Mouse (Mus musculus) frontal cortex, adult (tissue): ENCODE results near the gene Lgals8.
"Not testable (repeated sequence)": the region's sequence is repeated elsewhere in the genome, so short reads cannot be mapped to it uniquely, and the experiment has no call there.

Experiments
- ATAC-seq: cut with Nextera tagmentation; 2 replicates; pipeline ENCODE4 v1.9.2; 2017; ENCODE audit warnings: mild to moderate bottlenecking, moderate library complexity, mixed read lengths; ENCODE audit not compliant: low TSS enrichment

Lgals8 gene

DNA sequence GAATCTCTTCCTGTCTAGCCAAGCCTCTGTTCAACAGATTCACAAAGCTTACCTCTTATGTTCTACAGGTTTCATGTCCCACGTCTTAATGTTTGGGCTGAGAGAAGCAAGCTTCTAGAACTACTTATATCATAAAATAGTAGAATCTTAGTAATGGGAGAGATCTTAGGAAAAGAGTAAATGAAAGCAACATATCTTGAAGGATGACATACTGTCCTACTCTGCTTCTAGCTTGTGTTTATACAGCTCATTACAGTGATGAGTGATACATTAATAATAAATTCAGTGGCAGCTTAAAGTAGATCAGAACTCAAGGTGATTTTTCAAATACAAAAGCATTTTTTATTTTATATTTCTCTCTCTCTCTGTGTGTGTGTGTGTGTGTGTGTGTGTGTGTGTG is at the start of gene Lgals8:
Gene Lgals8 (minus strand): TSS at position 101 of the 400 bp plus-strand sequence.
- no peak for ATAC-seq

DNA sequence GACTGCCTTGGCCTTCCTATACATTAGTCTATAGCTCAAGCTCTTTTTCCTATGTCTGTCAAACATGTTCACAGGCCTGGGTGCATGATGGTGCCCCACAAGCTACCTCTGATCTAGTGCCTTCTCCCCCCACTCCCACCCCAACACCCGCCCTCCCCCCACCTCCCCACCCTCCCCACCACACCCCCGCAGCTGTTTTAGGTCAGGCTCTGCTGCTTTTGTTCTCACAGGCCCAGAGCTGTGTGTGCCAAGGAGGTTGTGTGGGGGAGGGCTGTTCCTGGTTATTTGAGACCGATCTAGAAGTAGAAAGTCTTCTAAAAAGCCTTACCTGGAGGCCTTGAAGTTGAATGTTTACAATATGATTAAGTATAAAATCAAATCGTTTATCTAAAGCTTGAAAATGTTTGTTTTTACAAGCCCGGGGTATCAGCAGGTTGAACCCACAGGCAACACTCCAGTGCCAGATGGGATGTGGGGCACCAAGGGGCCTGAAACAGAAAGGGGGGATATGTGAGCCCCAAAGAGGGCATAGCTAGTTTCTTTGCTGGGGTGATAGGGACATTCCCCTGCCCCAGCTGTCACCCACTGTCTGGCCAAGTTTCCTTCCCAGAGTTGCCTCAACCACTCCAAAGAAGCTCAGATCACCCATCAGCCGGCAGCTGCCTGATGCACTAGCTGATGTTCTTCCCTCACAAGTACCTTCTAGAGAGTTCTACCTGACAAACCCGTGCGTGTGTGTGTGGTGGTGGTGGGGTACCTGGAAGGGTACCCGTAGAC is 46.6 kb upstream of the Lgals8 start:
- no peak for ATAC-seq

DNA sequence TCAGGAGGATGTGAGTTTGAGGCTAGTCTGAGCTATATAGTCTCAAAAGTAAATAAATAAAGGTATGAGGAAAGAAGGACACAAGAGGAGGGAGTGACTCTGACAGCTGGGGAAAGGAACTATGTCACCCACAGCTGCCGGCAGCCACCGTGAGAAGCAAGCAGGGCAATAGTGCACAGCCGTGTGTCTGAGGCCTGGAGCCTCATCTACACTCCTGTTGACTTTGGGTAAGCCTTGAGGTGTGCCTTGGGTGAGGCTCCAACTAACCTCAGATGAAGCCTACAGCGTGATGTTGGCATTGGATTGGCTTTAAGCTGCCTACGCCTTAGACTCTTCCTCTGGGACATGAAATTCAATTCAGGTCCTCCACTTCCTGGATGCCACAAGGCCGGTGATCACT is 45.3 kb upstream of the Lgals8 start:
- no peak for ATAC-seq

DNA sequence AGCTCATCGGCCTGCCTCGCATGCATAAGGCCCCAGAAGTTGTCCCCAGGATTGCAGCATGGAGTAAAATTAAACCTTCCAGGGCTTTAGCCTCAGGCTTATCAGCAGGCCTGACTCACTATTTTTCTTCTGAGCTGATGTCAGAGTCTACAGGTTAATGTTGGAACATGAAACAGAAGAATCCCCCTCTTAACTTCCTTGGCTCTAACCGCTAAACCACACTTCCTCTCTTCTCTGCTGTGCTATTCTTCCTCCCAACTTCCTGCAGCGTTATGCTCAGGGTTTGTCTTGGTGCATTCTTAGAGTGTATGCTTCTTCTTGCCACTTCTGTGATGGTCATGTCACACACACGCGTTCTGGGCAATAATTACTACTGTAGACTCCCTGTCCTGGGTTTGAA is 42.7 kb upstream of the Lgals8 start:
- no peak for ATAC-seq

DNA sequence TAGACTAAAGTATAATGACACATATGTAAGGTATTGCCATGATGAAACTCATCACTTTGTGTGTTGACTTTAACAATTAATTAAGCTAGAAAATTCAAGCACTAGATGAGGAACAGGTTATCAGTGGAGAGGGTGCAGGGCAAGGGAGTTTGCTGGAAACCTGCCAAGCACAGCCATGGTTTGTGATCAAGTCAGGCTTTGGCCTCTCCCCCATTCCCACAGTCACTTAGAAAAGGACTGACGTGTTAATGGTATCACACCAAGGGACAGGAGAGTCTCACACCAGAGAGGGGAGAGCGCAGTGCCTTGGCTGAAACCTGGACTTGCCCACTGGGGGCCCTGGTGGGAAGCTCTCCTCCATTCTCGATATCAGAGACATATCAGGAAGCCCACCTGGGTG is 40.6 kb upstream of the Lgals8 start:
- no peak for ATAC-seq

DNA sequence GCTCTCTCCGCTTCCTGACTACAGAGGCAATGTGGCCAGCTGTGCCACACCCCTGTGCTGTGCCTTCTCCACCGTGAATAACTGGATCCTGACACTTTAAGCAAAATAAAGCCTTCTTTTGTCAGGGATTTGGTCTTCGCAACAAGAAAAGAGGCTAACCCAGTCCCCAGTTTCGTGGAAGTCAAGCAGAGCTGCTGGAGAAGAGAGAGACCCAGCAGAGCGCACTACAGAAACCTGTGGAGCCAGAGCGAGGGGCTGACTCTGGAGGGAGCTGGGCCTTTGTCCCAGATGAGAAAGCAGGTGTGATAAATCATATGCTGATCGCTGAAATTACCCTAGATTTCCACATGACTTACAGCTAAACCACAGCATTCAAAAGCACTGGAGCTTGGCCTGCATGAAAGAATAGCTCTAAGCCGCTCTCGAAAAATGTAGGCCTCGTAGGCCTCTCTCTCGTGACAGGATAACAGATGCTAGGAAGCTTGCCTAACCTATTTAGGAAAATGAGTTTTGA is 38.6 kb upstream of the Lgals8 start:
- ATAC-seq, result no peak

DNA sequence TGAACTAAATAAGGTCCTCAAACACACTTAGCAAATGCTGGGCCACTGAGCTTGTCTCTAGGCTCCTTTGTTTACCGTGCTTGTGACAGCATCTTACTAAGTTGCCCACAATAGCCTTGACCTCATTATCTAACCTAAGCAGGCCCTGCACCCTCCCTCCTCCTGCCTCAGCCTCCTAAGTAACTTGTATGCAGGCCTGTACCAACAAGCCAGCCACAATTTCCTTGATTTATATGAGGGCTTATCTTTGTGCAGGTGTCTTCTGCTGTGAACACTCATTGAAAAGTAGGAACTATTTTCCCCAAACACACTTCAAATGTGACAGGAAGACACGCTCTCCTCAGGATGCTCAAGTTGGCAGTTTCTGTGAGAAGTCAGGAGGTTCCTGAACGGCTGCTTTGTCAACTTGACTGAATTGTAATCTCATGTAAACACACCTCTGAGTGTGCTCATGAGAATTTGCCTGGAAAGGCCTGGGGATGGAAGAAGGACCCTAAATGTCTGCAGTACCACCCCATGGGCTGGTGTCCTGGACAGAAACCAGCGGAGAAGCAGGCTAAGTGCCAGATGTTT is 38.0 kb upstream of the Lgals8 start:
- no peak for ATAC-seq

DNA sequence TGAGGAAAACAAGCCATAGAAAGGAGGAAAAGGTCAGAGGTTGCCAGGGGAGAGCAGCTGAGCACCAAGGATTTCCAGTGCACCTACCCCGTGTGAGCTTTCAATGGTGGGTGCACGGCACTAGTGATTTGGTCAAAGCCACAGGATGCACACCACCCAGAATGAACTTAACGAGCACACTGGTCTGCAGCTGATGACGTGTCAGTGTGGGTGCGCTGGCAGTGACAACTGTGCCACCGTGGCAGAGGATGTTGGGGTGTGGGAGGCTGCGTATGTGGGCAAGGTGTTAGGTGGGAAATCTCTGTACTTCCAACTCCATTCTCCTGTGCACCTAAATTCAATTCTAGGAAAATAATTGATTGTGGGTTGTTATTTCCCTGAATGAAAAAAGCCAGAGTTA is 34.4 kb upstream of the Lgals8 start:
- peak; percentile 82 for ATAC-seq

DNA sequence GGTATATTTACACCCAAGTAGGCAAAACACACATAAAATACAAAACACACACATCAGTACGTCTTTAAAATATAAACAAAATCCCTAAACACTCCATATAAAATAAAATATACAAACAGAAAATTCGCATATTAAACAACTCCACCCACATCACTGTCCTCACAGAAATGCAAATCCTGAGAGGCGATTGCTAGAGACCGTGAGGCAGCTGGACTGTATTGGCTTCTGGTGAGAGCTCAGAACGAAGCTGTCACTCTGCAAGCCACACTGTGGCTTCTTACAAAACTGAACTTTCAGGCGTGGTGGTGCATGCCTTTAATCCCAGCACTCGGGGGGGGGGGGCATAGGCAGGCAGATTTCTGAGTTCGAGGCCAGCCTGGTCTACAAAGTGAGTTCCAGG is 33.1 kb upstream of the Lgals8 start:
- ATAC-seq, result no peak

DNA sequence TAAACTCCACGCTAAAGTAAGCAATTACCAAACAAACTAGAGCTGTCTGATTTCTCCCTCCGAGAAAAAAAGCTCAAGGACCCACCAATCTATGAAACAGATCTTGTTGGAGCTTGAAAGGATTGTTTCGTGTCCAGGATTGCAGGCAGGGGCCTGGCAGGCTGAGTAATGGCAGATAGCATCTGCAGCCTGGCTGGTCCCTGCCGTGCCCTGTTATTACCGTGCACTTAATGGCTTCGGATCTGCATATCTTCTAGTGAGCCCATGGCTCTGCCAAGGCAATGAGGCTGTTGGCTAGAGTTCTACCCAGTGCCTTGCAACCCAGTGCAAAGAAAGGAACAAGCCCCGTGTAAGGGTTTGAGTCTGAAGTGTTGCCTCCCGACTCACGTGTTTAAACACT is 30.0 kb upstream of the Lgals8 start:
- no peak for ATAC-seq

DNA sequence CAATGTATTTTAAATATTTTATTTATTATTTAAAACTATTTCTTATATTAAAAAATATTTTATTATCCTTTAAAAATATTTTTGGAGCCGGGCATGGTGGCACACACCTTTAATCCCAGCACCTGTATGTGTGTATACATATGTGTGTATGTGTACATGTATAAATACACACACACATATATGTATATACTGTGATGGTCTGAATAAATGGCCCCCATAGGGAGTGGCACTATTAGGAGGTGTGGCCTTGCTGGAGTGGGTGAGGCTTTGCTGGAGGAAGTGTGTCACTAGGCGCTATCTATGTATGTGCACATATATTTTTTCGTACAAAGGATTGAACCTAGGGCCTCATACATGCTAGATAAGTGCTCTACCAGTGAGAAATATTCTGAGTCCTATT is 27.8 kb upstream of the Lgals8 start:
- ATAC-seq, result no peak

DNA sequence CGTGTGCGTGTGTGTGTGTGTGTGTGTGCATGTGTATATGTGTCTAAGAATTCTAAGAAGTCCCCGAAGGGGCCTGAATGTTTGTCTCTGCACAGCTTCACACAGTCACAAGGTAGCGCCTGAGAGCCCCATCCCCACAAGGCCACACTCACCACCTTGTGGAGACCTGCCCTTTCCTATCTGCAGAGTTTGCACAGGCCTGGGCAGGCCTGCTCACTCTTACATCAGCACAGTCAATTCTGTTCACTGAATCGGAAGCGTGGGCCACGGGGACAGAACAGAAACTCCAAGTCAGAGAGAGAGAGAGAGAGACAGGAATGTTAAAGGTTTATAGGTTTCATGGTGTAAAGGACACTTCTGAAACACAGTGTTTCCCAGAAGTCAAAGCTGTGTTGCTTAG is 20.9 kb upstream of the Lgals8 start:
- ATAC-seq, result no peak

DNA sequence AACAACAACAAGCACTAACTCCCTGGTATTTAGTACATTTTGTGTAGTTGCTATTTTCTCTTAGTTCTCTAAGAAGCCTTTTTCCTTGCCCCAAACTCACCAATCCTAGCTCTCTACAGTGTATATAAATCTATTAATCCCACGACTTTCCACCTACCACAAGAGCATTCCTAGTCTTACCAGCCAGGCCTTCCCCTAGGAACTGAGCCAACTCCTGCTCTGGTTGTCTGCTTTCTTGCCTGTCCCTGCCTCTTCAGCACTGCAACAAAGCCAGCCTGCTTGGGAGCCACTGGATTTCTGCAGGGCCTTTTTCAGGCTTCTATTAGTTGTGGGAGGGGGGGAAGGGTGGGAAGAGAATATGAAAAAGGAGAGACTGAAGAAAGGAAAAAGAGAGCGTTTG is 20.5 kb upstream of the Lgals8 start:
- ATAC-seq, result no peak

DNA sequence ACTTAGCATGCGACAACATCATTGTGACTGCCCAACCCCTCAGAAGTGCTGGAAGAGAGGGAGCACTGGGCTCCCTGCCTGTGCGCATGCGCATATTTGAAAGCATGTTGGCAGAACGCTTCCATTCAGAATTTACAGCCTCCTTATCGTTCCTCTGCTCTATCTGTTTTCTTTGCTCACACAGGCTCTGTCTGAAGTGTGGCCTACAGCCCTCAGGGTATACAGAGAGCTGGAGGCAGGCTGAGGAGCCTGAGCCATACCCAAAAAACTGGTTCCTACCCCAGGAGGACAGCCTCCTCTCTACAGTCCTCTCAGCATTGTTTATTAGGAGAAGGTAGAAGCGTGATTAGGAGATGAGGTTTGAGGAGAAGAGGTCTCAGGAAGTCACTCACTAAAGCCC is 15.1 kb upstream of the Lgals8 start:
- ATAC-seq, result no peak

DNA sequence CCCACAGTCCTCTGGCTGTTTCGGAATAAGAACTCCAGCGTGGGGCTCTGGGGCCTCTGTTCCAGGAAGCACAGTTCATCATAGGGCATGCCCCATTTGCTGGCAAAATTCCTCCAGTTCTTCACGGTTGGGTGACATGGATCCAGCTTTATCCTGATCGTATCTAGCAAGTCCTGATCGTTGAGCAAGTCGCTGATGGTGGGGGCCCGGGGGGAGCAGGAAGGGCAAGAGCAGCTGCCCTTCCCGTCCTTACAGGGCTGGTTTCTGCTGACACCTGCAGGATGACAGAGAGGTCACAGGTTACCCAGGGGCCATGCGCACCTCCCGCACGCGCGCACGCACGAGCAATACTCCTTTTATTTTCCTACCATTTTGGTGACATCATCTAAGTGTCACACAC is 13.6 kb upstream of the Lgals8 start:
- ATAC-seq, result no peak

DNA sequence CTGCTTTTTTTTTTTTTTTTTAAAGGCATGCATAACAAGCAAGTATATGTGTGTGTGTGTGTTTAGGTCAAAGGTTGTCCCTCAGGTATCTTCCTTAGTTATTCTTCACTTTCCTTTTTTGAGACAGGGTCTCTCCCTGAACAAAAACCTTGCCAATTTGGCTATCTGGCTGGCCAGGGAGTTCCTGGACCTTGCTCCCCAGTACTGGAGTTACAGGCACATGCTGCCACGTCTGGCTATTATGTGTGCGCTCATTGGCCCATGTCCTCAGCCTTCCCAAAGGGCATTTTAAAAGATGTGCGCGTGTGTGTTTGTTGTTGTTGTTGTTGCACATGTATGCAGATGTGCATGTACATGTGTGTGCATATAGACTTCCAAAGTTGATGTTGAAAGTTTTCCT is 12.1 kb upstream of the Lgals8 start:
- ATAC-seq, result no peak

DNA sequence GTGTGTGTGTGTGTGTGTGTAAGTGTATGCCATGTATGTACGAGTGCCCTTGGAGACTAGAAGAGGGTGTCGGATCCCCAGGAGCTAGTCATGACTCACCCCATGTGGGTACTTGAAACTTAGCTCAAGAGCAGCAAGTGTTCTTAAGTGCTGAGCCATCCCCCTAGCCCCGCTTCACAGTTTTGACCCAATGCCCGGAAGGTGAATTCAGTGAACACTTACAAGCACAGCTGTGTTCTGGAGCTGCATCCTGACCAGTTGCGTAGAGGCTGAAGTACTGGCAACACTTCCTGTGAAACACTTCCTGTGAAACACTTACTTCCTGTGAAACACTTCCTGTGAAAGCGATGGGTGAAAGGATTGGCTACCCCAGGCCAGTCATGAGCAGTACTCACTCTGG is 10.5 kb upstream of the Lgals8 start:
- ATAC-seq, result no peak

DNA sequence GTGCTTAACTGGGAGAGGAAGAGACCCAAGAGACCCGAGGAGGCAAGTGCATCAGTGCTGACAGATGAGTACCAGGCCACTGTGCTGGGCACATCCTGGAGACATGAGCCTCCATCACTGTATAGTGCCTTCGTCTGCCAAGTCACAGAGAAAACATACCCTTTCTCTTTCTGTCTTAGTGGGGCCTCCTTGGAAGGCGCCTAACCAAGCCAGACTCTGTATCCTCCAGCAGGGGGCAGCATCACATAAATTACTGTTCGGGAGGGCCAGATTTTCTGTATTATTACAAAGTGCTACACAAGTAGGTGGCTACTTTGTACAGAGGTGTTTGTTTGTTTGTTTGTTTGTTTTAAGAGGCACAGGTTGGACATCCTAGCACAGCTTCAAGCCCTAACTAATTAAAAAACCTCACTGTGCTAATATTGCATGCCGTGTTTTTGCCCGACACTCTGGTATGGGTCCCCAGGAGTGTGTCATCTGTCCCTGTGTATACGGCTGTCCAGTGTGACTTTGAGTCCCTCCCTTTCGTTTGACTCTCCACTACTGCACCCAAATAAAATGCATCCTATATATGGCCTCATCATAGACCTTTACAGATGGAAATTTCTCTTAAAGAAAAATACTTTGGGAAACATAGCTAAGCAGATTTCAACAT is 9.1 kb upstream of the Lgals8 start:
- ATAC-seq, result peak; percentile 87

DNA sequence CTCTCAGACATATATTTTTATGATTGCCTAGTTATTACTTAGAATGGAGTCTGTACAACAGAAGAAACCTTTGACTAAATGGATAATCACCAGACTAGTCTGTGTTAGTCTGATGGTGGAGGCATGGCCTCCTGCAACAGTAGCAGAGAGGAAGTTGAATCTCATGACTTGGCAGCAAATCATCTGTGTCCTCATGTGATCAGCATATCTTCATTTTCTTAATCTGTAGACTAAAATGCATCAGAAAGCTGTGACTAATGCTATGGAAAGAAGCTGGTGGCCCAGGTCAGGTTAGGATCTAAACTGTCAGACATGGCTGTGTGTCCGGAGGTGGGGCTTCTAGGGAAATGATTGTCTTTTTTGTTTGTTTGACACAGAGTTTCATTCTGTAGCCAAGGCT is 3.7 kb upstream of the Lgals8 start:
- ATAC-seq, result no peak

DNA sequence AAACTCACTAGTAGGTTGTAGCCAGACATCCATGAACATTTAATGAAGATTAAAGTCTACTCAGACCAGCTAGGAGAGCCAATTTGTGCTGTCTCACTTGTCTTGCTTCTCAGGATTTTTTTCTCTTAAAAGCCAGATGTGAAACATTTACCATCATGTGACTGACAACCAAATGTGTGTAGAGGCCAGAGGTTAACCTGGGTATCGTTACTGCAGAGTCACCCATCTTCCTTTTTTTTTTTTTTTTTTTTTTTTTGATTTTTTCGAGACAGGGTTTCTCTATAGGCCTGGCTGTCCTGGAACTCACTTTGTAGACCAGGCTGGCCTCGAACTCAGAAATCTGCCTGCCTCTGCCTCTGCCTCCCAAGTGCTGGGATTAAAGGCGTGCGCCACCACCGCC is 585 bp downstream of the Lgals8 start:
- ATAC-seq, result not testable (repeated sequence)

DNA sequence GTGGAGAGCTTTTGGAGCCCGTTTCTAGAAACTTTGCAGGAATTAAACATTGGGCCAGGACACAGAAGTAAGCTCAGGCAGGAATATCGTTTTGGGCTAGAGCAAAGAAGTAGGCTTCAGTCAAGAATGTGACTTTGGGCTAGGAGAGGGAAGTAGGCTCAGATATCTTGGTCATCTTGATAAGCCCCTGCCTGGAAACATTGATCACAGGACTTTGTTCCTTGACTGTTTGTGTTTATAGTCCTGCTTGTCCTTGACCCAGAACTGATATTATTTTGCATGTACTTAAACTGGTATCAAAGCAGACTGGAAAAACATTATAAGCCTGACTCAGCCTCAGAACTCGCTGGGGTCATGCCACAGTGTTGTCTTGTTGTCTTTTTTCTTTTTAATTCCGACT is 2.1 kb downstream of the Lgals8 start:
- no peak for ATAC-seq

DNA sequence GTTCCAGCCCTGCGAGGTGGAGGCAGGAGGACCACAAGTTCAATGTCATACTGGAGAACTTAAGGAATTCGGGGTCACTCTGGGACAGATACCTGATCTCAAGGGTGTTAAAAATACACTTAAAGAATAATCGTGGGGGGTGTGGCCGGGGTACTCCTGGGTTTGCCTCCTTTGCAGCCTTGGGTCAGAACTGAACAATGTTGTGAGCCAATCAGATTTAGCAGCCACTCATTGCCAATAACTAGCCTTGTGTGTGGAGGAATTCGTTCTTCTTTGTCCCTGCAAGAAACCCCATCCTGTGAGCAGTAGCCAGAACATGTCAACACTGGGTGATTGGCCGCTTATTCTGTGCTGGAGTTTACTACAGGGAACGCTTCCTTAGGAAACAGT is 3.0 kb downstream of the Lgals8 start:
- ATAC-seq, result peak; percentile 32
